Mouse (Mus musculus): Measurements from ENCODE around the gene Pak1. TPM values are rescaled to one million over a fixed set of nuclear protein-coding genes. Genes with fewer than 3 reads are reported as not detected.

Gene Pak1
- polyA plus RNA-seq (2016; fragmentation: Nextera tagmentation; extraction: Ambion mirVana) = 5.7 TPM in 2 replicates

DNA sequence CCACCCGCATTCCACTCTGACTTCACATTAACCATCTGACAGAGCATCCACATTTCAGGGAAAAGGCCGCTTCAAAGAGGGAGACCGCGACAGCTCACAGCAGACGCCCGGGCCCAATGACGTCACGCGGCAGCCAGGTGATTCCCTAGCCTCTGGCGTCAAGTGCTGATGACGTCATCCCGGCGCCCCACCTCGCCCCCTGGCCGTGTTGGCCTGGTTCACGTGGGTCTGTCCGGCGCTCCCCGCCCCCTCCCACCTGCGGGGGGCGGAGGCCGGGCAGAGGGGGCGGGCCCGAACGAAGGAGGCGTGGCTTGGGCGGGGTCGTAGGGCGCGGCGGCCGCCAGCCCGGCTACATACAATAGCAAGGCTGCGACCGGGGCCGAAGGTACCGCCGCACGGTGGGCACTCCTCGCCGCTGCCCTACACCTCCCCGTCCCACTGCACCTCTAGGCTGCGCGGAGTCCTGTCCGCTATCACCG, at the start of gene Pak1:
TSS of gene Pak1 (plus strand) at position 352 of the 479 bp plus-strand sequence.
- peak; percentile 88 for ATAC-seq (ENCODE audit: insufficient number of reproducible peaks, low FRiP score)
- Histone ChIP-seq H3K4me1 (replicated peaks) (no peaks in the 10 kb centered on the region), H3K27me3 (replicated peaks) (peaks cover 46% of the 10 kb centered on the region), H3K4me2 (peak within 1 kb of the TSS; percentile 89), H3K36me3 (no peaks in the 10 kb centered on the region), H3K27ac (ENCODE audit: poor library complexity, severe bottlenecking) (no peak within 1 kb of the TSS), H3K9ac (peak within 1 kb of the TSS; percentile 70), H3K4me3 (peak within 1 kb of the TSS; percentile 67), H3K9me3 (replicated peaks) (no peaks in the 10 kb centered on the region)
- under 1% methylated on average over 46 of the region's 46 CpGs for WGBS

DNA sequence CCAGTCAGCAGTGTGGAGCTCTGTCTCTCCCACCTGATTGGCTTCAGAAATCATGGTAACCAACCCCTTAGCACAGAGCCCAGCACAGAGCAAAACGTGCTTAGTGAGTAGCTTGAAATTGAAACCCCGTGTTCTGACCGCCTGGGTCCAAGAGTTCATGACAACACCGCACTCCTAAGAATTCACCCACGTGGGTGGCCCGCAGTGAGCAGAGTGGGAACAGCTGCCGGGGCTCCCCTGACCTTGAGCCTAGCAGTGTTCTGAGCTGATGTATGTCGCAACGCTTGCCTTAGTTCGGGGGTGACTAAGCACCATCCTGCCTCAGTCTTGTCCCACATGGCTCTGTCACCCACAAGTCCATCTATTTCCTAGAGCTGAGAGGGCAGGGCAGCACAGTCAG, 47.4 kb upstream of the Pak1 start:
- Histone ChIP-seq H3K27ac (ENCODE audit: poor library complexity, severe bottlenecking) (no peak overlapping the region), H3K36me3 (no peaks in the 10 kb centered on the region), H3K4me3 (no peak overlapping the region), H3K9ac (no peak overlapping the region), H3K9me3 (replicated peaks) (no peaks in the 10 kb centered on the region), H3K4me1 (replicated peaks) (peaks cover 9% of the 10 kb centered on the region), H3K4me2 (no peak overlapping the region), H3K27me3 (replicated peaks) (0 out of 2 replicates have a peak, but pooled peaks cover under 1% of the 10 kb centered on the region)
- no peak for ATAC-seq (ENCODE audit: insufficient number of reproducible peaks, low FRiP score)
- WGBS = 77% methylated on average over 10 of the region's 10 CpGs

DNA sequence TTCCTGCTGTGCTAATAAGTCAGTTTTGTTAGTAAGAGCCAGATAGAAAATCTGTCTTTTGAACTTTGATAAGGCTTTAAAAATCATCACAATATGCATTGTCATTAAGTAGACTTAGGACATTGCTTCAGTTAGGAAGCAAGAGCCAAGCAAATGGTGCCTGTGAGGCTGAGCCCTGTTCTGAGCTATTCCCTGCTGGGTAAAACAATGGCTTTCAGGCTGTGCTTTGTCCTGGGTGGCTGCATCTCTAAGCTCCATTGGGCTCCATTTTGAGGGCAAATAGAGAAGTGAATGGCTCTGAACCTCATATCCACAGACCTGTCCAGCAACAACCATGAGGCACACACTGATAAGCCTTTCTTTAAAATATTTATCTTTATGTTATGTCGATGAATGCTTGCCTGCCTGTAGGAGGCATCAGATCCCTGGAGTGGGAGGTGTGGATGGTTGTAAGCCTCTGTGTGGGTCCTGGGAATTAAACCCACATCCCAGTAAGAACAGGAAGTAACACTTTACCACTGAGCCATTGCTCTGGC, 46.5 kb upstream of the Pak1 start:
- WGBS = 27% methylated on average over 1 of the region's 1 CpGs
- ATAC-seq (ENCODE audit: insufficient number of reproducible peaks, low FRiP score) = no peak
- Histone ChIP-seq H3K27ac (ENCODE audit: poor library complexity, severe bottlenecking) (no peak overlapping the region), H3K9me3 (replicated peaks) (no peaks in the 10 kb centered on the region), H3K4me2 (no peak overlapping the region), H3K36me3 (no peaks in the 10 kb centered on the region), H3K27me3 (replicated peaks) (no peaks in the 10 kb centered on the region), H3K4me3 (no peak overlapping the region), H3K9ac (no peak overlapping the region), H3K4me1 (replicated peaks) (peaks cover 7% of the 10 kb centered on the region)

DNA sequence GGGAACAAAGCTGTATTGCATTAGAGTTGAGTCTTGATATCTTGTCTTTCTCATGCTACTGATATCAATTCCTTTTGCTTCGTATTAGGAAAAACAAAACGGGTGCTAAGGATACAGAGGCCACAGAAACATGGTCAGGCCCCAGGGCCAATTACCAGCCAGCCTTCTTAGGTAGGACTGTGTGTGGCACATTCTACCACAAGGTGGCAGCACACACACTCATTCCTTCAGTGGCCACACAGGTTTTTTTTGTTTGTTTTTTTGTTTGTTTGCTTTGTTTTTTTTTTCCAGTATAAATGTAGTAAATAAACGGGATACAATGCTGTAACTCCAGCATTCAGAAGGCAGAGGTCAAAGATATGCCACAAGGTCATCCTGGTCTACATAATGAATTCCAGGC, 43.0 kb upstream of the Pak1 start:
- Histone ChIP-seq H3K36me3 (no peaks in the 10 kb centered on the region), H3K27ac (ENCODE audit: poor library complexity, severe bottlenecking) (no peak overlapping the region), H3K4me2 (no peak overlapping the region), H3K4me3 (no peak overlapping the region), H3K27me3 (replicated peaks) (no peaks in the 10 kb centered on the region), H3K9ac (no peak overlapping the region), H3K4me1 (replicated peaks) (peaks cover 12% of the 10 kb centered on the region; the same call in 1 of the 2 replicates), H3K9me3 (replicated peaks) (no peaks in the 10 kb centered on the region)
- ATAC-seq (ENCODE audit: insufficient number of reproducible peaks, low FRiP score) = no peak
- WGBS = 17% methylated on average over 3 of the region's 3 CpGs

DNA sequence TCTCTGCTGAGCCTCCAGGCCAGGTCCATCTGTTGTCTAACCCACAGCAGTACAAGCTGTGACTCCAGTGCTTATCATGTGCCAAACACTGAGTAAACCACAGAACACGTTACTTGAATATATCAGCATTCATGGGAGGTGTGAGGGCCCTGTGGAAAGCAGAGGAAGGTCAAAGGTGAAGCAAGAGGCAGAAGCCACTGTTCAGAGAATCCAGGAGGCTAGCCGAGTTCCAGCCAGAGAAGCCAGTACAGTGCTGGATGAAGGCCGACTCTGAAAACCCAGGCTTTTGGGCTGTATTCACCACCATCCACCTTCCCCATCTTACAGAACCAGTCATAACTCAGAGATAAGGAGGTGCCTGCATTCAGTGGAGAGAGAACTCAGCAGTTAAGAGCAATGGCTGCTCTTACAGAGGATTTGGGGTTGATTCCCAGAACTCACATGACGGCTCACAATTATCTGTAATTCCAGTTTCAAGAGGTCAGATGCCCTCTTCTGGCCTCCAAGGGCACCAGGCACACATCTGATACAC, 41.1 kb upstream of the Pak1 start:
- no peak overlapping the region for H3K4me3 ChIP-seq
- no peak overlapping the region for H3K4me2 ChIP-seq
- H3K36me3 ChIP-seq = no peaks in the 10 kb centered on the region
- 0 out of 2 replicates have a peak overlapping the region, but pooled peaks have one; percentile 34 for H3K27ac ChIP-seq (ENCODE audit: poor library complexity, severe bottlenecking)
- H3K9ac ChIP-seq = no peak overlapping the region
- ATAC-seq (ENCODE audit: insufficient number of reproducible peaks, low FRiP score) = no peak
- WGBS = 48% methylated on average over 4 of the region's 4 CpGs
- peaks cover 12% of the 10 kb centered on the region; the same call in 1 of the 2 replicates for H3K4me1 ChIP-seq (replicated peaks)
- no peaks in the 10 kb centered on the region for H3K27me3 ChIP-seq (replicated peaks)
- no peaks in the 10 kb centered on the region for H3K9me3 ChIP-seq (replicated peaks)

DNA sequence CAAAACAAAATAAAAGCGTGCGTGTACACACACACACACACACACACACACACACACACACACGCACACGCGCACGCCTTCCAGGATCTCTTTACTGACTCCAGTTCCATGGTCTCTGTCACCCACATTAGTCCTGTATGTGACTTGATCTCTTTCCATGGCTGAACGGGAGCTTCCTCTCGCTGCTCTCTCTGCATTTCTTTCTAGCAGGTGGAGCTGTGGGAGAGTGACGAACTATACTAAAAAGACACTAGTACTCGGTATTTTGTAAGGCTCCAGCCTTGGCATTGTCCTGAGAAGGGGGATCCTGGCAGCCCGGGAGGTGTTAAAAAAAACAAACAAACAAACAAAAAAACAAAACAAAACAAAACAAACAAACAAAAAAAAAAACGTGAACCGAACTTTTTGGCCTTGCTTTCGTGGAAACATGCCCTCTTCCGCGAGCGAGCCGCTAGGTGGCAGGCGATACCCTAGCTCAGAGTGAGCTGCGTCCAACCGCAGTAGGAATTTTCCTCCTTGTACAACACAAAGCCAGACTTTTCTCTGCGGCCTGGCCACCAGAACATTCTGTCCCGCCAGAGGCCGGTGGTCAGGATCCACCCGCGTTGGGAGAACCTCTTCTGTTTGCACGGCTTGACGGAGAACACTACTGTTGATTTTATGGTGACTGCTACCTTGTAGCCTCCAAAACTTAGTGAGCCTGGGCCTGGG, 40.4 kb upstream of the Pak1 start:
- Histone ChIP-seq H3K9me3 (replicated peaks) (no peaks in the 10 kb centered on the region), H3K4me2 (peak overlapping the region; percentile 51), H3K4me1 (replicated peaks) (peaks cover 12% of the 10 kb centered on the region; the same call in 1 of the 2 replicates), H3K27ac (ENCODE audit: poor library complexity, severe bottlenecking) (no peak overlapping the region), H3K9ac (peak overlapping the region; percentile 27; the same call in 1 of the 2 replicates), H3K36me3 (no peaks in the 10 kb centered on the region), H3K27me3 (replicated peaks) (no peaks in the 10 kb centered on the region), H3K4me3 (no peak overlapping the region)
- 25% methylated on average over 28 of the region's 28 CpGs for WGBS
- peak; percentile 72; the same call in 1 of the 2 replicates for ATAC-seq (ENCODE audit: insufficient number of reproducible peaks, low FRiP score)

DNA sequence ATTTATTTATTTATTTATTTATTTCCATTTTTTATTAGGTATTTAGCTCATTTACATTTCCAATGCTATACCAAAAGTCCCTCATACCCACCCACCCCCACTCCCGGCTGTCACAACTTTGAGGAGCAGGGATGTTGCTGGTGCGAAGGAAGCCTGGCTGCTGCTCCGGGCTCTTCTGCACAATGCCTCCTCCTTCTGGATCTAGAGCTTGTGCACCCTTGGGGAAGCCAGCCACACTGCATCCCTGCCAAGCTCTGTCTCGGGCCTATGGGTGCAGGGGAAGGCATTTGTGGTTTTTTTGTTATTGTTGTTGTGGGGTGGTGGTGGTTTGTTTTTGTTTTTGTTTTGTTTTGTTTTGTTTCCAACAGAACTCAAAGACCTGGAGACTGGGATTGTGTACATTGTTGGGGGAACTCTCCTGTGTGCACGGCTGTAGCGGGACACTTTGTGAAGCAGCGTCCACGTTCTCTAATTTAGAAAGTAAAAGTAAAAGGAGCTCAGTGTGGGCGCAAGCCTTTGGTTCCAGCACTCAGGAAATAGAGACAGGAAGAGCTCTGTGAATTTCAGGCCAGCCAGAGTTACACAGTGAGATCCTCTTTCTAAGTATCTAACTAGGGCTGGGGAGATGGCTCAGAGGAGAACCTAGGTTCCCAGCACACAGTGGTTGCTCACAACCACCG, 39.7 kb upstream of the Pak1 start:
- Histone ChIP-seq H3K27me3 (replicated peaks) (no peaks in the 10 kb centered on the region), H3K4me1 (replicated peaks) (peaks cover 12% of the 10 kb centered on the region; the same call in 1 of the 2 replicates), H3K4me2 (peak overlapping the region; percentile 51), H3K9me3 (replicated peaks) (no peaks in the 10 kb centered on the region), H3K36me3 (no peaks in the 10 kb centered on the region), H3K27ac (ENCODE audit: poor library complexity, severe bottlenecking) (no peak overlapping the region), H3K9ac (peak overlapping the region; percentile 3; the same call in 1 of the 2 replicates), H3K4me3 (no peak overlapping the region)
- WGBS = 57% methylated on average over 10 of the region's 10 CpGs
- no peak for ATAC-seq (ENCODE audit: insufficient number of reproducible peaks, low FRiP score)

DNA sequence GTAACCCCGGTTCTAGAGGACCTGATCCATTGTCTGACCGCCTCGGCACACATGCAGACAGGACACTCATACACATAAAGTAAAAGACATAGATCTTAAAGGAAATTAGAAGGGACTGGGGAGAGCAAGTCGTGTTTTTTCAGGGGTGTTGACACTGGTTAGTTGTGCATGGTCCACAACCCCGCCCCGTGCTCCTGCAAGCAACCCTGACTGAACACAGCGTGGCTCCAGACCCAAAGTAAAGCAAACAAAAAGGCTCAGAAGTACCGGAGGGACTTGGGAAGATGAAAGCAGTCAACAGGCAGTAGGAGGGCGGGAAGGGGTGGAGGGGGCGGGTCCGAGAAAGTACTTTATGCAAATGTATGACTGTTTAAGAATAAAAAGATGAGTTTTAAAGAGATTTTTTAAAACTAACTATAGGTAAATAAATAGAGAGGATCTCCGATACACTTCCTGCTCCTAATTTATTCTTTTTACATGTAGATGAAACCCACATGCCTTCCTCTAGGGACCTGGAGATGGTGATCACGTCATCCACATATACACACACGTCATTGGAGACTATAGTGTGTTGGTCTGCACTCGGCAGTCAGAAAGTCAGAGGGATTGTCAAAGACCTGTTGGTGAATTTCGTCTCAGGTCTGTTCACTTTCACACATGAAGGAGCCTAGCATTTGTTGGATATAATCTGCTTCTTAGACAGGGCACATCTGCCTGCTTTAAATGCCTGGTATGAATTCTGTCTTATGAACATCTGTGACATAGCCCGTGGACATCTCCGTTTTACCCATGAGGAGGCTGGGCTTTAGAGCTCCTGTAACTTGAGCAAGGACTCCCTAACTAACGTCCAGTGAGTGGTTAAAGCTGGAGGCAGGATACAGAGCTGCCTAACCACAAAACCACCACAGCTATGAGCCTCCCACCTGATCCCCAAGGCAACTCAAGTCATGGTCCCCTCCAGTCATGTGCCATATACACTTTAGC, 38.8 kb upstream of the Pak1 start:
- H3K4me2 ChIP-seq = peak overlapping the region; percentile 44
- WGBS = 40% methylated on average over 19 of the region's 19 CpGs
- H3K36me3 ChIP-seq = no peaks in the 10 kb centered on the region
- H3K9me3 ChIP-seq (replicated peaks) = no peaks in the 10 kb centered on the region
- peaks cover 12% of the 10 kb centered on the region; the same call in 1 of the 2 replicates for H3K4me1 ChIP-seq (replicated peaks)
- H3K4me3 ChIP-seq = no peak overlapping the region
- no peak for ATAC-seq (ENCODE audit: insufficient number of reproducible peaks, low FRiP score)
- H3K9ac ChIP-seq = 0 out of 2 replicates have a peak overlapping the region, but pooled peaks have one; percentile 3
- H3K27me3 ChIP-seq (replicated peaks) = no peaks in the 10 kb centered on the region
- H3K27ac ChIP-seq (ENCODE audit: poor library complexity, severe bottlenecking) = no peak overlapping the region

DNA sequence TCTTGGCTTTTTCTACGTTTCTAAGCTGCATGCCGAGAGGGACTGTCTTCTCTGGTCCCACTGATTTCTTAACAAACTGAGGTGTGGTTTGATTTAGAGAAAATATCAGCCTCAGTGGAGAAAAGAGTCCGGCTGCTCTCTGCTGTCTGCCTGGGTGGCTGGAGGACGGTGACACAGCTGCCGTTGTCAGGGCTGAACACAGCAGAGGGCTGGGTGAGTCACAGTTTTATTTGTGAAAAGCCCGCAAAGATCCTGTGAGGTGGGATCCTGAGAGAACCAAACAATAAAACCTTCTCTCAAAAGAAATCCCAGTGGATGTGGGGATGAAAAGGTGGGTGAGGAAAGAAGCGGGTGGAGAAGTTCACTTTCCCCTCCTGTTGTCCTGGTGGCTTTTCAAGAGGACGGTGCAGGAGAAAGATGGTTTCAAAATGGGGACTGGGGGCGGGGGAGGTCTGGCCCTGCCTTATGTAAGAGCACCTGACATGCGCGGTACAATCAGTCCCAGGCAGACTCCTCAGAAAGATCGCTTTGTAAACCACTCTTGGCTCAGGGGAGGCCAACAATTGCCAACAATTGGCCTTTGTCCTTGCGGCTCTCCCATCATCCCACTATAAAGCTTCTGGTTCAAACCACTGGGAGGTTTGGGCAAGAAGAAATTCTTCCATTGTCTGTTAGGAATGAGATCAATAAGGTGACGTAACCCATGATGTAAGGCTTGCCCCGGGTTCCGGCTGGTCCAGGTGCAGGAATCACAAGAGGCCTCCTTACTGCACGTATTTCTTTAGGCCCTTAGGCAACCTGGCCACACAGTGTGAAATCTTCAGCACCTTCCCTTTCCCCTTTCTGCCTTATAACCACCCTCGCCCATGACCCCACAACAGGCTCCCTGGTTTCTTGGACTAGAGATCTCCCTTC, 31.1 kb upstream of the Pak1 start:
- Histone ChIP-seq H3K4me3 (no peak overlapping the region), H3K36me3 (no peaks in the 10 kb centered on the region), H3K9ac (no peak overlapping the region), H3K27ac (ENCODE audit: poor library complexity, severe bottlenecking) (no peak overlapping the region), H3K9me3 (replicated peaks) (no peaks in the 10 kb centered on the region), H3K4me2 (no peak overlapping the region), H3K4me1 (replicated peaks) (no peaks in the 10 kb centered on the region), H3K27me3 (replicated peaks) (no peaks in the 10 kb centered on the region)
- ATAC-seq (ENCODE audit: insufficient number of reproducible peaks, low FRiP score) = no peak
- 68% methylated on average over 18 of the region's 18 CpGs for WGBS
